Mouse (Mus musculus): Measurements from ENCODE around the gene Rnf10. TPM values are rescaled to one million over a fixed set of nuclear protein-coding genes. Genes with fewer than 3 reads are reported as not detected.

The Rnf10 gene
- polyA plus RNA-seq, 2 experiments: 86.7 to 163 TPM

DNA sequence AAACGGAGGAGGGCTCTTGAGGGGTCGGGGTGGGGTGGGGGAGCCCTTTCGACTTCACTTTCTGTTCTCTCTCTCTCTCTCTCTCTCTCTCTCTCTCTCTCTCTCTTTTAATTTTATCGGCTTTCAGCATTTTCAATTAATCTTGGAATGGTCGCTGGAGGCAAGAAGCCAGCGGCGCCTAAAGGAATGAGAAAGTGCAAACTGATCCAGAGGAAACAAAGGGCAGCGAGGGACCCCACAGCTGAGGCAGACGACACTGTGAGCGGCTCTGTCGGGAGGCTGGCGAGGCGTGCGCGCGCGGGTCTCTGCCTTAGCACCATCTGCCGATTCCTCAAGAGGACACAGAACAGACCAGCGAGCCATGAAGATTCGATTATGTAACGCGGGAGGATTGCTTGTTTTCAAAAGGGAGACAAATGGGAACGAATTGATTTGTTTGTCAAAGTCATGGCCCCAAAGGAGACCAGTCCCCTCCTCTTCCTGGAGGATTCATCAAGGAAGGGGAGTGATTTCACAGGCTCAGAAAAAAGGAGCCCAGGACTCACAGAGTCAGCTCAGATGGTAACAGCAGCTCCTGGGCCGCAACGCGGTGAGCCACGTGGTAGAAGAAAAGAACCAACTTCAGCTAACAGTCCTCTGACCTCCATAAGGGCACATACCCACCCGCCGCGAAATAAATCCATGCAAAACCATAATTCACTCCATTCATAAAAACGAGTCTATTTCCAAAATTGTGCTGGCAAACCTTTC is 68.0 kb downstream of the Rnf10 start:
- no peaks in the 10 kb centered on the region for H3K9me3 ChIP-seq (ENCODE audit: control insufficient read depth, low read length)
- peaks cover 4% of the 10 kb centered on the region; the same call in 1 of the 2 replicates for H3K27me3 ChIP-seq (ENCODE audit: control insufficient read depth, insufficient read depth, low read length)
- no peak overlapping the region for H3K27ac ChIP-seq (replicated peaks; ENCODE audit: low read depth, low read length)
- peak overlapping the region; percentile 70 for H3K4me2 ChIP-seq (replicated peaks; ENCODE audit: low read depth, low read length, severe bottlenecking)
- ATAC-seq (ENCODE audit: low FRiP score, low read depth) (peak; percentile 78), DNase-seq (ENCODE audit: low spot score) (no peak)
- peak overlapping the region; percentile 48 for H3K9ac ChIP-seq (ENCODE audit: low read depth, low read length, severe bottlenecking)
- H3K4me3 ChIP-seq (replicated peaks; ENCODE audit: low read length): peak overlapping the region; percentile 30
- H3K36me3 ChIP-seq (ENCODE audit: control insufficient read depth, insufficient read depth, low read length): no peaks in the 10 kb centered on the region
- peaks cover 16% of the 10 kb centered on the region for H3K4me1 ChIP-seq (ENCODE audit: control insufficient read depth, insufficient read depth, low read length)
- WGBS: 1% methylated on average over 31 of the region's 31 CpGs
- TF ChIP-seq POLR2A (IDR thresholded peaks at IDR 0.05; ENCODE audit: borderline replicate concordance, extremely low read depth, insufficient read depth, insufficient read length): 0 out of 2 replicates have a peak, but pooled peaks have one; percentile 4

DNA sequence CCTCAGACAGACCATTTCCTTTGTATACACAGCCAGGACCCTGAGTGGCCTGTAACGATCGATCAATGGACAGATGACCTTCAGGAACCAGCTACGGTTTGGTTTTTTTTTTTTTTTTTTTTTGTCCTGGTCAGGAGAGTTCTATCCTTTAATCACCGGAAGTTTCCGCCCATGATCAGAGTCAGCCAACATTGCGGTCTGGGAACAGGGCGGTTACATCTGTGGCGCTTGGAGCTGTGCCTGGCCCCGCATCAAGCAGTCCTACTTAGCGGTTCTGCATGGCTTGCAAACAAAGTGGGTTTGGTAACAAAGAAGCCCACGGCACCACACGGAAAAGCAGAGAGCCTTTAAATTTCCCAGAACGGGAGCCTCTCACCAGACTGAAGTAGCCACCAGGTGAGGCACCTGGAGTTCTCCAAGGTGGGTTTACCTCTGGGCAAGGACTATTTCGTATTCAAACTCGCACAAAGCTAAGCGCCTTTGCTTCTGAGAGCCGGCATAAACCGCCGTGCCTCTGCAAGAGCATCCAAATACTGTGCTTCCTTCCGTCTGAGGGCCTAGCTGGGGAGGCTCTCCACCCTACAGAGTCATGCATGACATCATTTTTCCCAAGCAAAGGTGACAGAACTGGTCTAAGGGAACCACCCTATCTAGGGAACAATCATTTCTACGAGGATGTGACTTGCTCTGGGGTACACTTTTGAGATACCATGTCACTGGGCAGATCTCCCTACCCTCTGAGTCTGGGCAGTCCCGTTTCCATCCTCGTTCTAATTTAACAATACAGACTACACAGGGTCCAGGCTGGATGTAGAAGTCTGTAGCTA is 68.8 kb downstream of the Rnf10 start:
- H3K27ac ChIP-seq (replicated peaks; ENCODE audit: low read depth, low read length): 0 out of 2 replicates have a peak overlapping the region, but pooled peaks have one; percentile 9
- peaks cover 4% of the 10 kb centered on the region; the same call in 1 of the 2 replicates for H3K27me3 ChIP-seq (ENCODE audit: control insufficient read depth, insufficient read depth, low read length)
- ATAC-seq (ENCODE audit: low FRiP score, low read depth) (peak; percentile 44; the same call in 1 of the 2 replicates), DNase-seq (ENCODE audit: low spot score) (no peak)
- peak overlapping the region; percentile 48; the same call in 1 of the 2 replicates for H3K9ac ChIP-seq (ENCODE audit: low read depth, low read length, severe bottlenecking)
- no peaks in the 10 kb centered on the region for H3K9me3 ChIP-seq (ENCODE audit: control insufficient read depth, low read length)
- peak overlapping the region; percentile 70 for H3K4me2 ChIP-seq (replicated peaks; ENCODE audit: low read depth, low read length, severe bottlenecking)
- no peak for TF ChIP-seq POLR2A (IDR thresholded peaks at IDR 0.05; ENCODE audit: borderline replicate concordance, extremely low read depth, insufficient read depth, insufficient read length)
- 23% methylated on average over 23 of the region's 23 CpGs for WGBS
- H3K4me3 ChIP-seq (replicated peaks; ENCODE audit: low read length): peak overlapping the region; percentile 30
- H3K4me1 ChIP-seq (ENCODE audit: control insufficient read depth, insufficient read depth, low read length): peaks cover 16% of the 10 kb centered on the region
- H3K36me3 ChIP-seq (ENCODE audit: control insufficient read depth, insufficient read depth, low read length): no peaks in the 10 kb centered on the region

DNA sequence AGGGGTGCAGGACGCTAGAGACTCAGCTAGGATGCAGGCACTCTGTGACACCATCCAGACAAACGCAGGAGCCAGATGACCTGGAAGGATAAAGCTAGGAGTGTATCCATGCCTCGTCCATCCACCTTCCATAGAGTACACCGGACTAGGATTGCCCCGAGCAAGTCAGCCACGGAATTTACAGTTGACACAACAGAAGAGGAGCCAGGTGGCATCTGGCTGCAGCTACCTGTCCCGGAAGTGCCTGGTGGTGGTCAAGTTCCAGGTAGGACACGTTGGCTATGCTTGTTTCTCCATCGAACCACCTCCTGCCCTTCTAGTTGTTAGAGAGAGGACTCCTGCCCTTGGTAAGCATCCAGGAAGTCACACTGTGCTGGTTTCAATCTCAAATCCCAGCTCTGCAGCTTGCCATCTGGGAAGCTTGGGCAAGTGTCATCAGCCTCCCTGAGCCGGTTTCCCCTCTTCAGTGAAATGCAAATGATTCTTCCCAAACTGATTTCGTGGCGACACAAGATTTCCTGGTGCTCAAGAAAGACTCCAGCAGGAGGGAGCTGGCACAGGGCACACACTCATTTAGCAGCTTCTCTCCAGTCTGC is 78.0 kb downstream of the Rnf10 start:
- no peak for ATAC-seq (ENCODE audit: low FRiP score, low read depth)
- Histone ChIP-seq H3K4me2 (replicated peaks; ENCODE audit: low read depth, low read length, severe bottlenecking) (peak overlapping the region; percentile 100), H3K4me1 (ENCODE audit: control insufficient read depth, insufficient read depth, low read length) (peaks cover 9% of the 10 kb centered on the region), H3K9ac (ENCODE audit: low read depth, low read length, severe bottlenecking) (0 out of 2 replicates have a peak overlapping the region, but pooled peaks have one; percentile 47), H3K27ac (replicated peaks; ENCODE audit: low read depth, low read length) (no peak overlapping the region), H3K9me3 (ENCODE audit: control insufficient read depth, low read length) (no peaks in the 10 kb centered on the region), H3K4me3 (replicated peaks; ENCODE audit: low read length) (peak overlapping the region; percentile 53), H3K27me3 (ENCODE audit: control insufficient read depth, insufficient read depth, low read length) (peaks cover 36% of the 10 kb centered on the region), H3K36me3 (ENCODE audit: control insufficient read depth, insufficient read depth, low read length) (no peaks in the 10 kb centered on the region)
- DNase-seq (ENCODE audit: low spot score): no peak
- no peak for TF ChIP-seq POLR2A (IDR thresholded peaks at IDR 0.05; ENCODE audit: borderline replicate concordance, extremely low read depth, insufficient read depth, insufficient read length)
- 2% methylated on average over 12 of the region's 12 CpGs for WGBS

DNA sequence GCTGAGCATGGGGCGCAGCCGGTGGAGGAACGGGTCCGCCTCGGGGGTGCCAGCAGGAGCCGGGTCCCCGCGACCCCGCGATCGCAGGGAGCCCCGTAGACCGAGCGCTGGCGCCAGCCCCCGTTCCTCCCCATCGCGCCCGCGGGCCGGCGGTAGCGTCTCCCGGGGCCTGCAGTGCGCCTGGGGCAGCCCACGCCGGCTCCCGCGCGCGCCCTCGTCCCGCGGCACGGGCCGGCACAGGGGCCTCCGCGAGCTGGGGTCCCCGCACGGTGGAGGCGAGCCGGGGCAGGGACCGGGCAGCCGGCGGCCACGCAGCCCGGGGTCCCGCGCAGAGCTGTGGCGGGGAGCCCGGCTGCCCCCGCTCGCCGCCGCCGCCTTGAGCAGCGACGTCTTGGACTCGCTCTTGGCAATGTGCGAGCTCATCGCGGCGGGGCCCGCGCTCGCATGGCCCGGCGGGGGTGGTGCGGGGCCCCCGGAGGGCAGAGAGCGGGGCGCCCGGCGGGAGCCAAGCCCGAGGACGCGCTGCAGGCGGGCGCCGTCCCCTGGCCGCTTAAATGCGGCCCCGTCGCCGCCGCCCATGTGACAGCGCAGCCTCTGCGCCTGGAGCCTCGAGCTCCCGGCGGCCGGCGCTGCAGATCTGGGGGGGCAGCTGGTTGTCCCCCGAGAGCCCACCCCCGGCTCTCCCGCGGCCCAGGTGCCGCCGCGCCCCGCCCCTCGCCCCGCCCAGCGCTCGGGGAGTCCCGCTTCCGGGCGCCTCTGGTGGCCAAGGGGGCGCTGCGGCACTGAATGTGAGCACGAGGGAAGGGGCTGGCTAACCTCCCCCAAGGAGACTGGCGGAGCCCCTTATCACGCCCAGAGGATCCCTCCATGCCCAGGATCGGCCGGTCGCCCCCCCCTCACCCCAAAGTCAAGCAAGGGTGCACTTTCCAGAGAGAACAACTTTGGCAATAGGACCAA is 78.8 kb downstream of the Rnf10 start, which contains the start of gene Cabp1:
TSS of gene Cabp1 (minus strand) at position 713 of the 957 bp plus-strand sequence.
- peaks cover 36% of the 10 kb centered on the region for H3K27me3 ChIP-seq (ENCODE audit: control insufficient read depth, insufficient read depth, low read length)
- no peak within 1 kb of the TSS for H3K27ac ChIP-seq (replicated peaks; ENCODE audit: low read depth, low read length)
- WGBS: under 1% methylated on average over 17 of the region's 116 CpGs

More for the DNA sequence above, 78.8 kb downstream of the Rnf10 start, which contains the start of gene Cabp1:
- ATAC-seq (ENCODE audit: low FRiP score, low read depth) (peak; percentile 65), DNase-seq (ENCODE audit: low spot score) (peak; percentile 13)
- H3K9me3 ChIP-seq (ENCODE audit: control insufficient read depth, low read length): no peaks in the 10 kb centered on the region
- no peaks in the 10 kb centered on the region for H3K36me3 ChIP-seq (ENCODE audit: control insufficient read depth, insufficient read depth, low read length)
- peak within 1 kb of the TSS; percentile 53 for H3K4me3 ChIP-seq (replicated peaks; ENCODE audit: low read length)
- H3K4me1 ChIP-seq (ENCODE audit: control insufficient read depth, insufficient read depth, low read length): peaks cover 9% of the 10 kb centered on the region
- H3K9ac ChIP-seq (ENCODE audit: low read depth, low read length, severe bottlenecking): peak within 1 kb of the TSS; percentile 47
- H3K4me2 ChIP-seq (replicated peaks; ENCODE audit: low read depth, low read length, severe bottlenecking): peak within 1 kb of the TSS; percentile 100
- TF ChIP-seq POLR2A (IDR thresholded peaks at IDR 0.05; ENCODE audit: borderline replicate concordance, extremely low read depth, insufficient read depth, insufficient read length): no peak
